13 mouse cellular contexts compared by ENCODE assay signal in the genomic region with DNA sequence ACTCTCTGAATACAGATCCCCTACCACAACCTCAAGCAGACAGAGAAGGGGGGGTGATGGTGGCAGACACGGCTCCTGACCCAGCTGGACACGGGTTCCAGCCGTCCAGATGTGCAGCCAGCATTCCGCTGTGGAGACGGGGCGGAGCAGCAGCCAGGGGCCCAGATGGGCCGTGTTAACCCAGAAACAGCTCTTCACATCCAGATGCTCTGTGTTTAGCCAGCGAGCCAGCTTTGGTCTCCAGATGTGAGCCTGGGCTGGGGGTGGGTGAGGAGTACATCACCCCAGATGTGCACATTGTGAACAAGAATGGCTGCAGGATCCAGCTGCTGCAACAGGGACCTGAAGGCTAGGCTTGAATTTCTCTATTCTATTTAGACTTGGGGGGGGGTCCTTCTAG. TPM values are rescaled to one million over a fixed set of nuclear protein-coding genes. Genes with fewer than 3 reads are reported as not detected.
DNase-seq lines count a peak whose midpoint lies in the region; ATAC-seq lines count a peak whose summit lies in the region.
"Had no signal": no experiment of that assay in that cellular context is flagged by ENCODE, and none has a peak within 500 bp of the region (broad histone marks: within the 10 kb centered on the region; RNA-seq: fewer than 3 reads in every experiment).

No protein-coding gene starts in this region.

- peaks cover 4% of the 10 kb centered on the region; the same call in 1 of the 2 replicates for H3K4me1 ChIP-seq in heart, embryonic 11.5 days (ENCODE audit: control insufficient read depth, insufficient read depth, low read length)
- peaks cover 43% of the 10 kb centered on the region for H3K4me1 ChIP-seq in limb, embryonic 15.5 days
- H3K4me1 ChIP-seq: forebrain, embryonic 12.5 days; liver, embryonic 12.5 days had no signal

- H3K27ac ChIP-seq in heart, embryonic 11.5 days (ENCODE audit: low read depth, low read length), result no peak overlapping the region
- H3K27ac ChIP-seq in limb, embryonic 15.5 days, result peak overlapping the region; percentile 47
- H3K27ac ChIP-seq: forebrain, embryonic 12.5 days; kidney, embryonic 15.5 days; liver, embryonic 12.5 days had no signal

- H3K4me3 ChIP-seq in heart, embryonic 11.5 days (ENCODE audit: low read depth, low read length), result no peak overlapping the region
- no peak overlapping the region for H3K4me3 ChIP-seq in limb, embryonic 15.5 days
- H3K4me3 ChIP-seq: forebrain, embryonic 12.5 days; kidney, embryonic 15.5 days; liver, embryonic 12.5 days had no signal

- H3K27me3 ChIP-seq in heart, embryonic 11.5 days (ENCODE audit: control insufficient read depth, insufficient read depth, low read length), result no peaks in the 10 kb centered on the region
- H3K27me3 ChIP-seq in limb, embryonic 15.5 days, result no peaks in the 10 kb centered on the region
- H3K27me3 ChIP-seq: forebrain, embryonic 12.5 days; kidney, embryonic 15.5 days; liver, embryonic 12.5 days had no signal

- WGBS in heart, embryonic 11.5 days (ENCODE audit: insufficient replicate concordance), result 73% methylated on average over 8 of the region's 8 CpGs
- WGBS in limb, embryonic 15.5 days, result 11% methylated on average over 8 of the region's 8 CpGs

- H3K9ac ChIP-seq in heart, embryonic 11.5 days (ENCODE audit: low read depth, low read length), result no peak overlapping the region
- H3K9ac ChIP-seq in limb, embryonic 15.5 days, result no peak overlapping the region
- H3K9ac ChIP-seq: forebrain, embryonic 12.5 days; kidney, embryonic 15.5 days; liver, embryonic 12.5 days had no signal

- peak; percentile 71 to 85 for DNase-seq in heart, adult 18-20 months
- DNase-seq in MN1 (ENCODE audit: low spot score), result peak; percentile 25
- DNase-seq in gastrocnemius, postnatal 25 days, result peak; percentile 63
- no peak for DNase-seq in layer of hippocampus, adult 18-20 months (ENCODE audit: low spot score in 2 of 2)
- DNase-seq in cerebellum, postnatal 36 days, result no peak
- DNase-seq in spleen, postnatal 36 days (ENCODE audit: low spot score in 2 of 2), result no peak

- H3K4me2 ChIP-seq in heart, embryonic 11.5 days, result no peak overlapping the region
- H3K4me2 ChIP-seq in limb, embryonic 15.5 days, result no peak overlapping the region
- H3K4me2 ChIP-seq: forebrain, embryonic 12.5 days; kidney, embryonic 15.5 days; liver, embryonic 12.5 days had no signal

- H3K9me3 ChIP-seq in heart, embryonic 11.5 days (replicated peaks; ENCODE audit: control insufficient read depth, low read length), result no peaks in the 10 kb centered on the region
- H3K9me3 ChIP-seq in limb, embryonic 15.5 days, result no peaks in the 10 kb centered on the region
- H3K9me3 ChIP-seq: forebrain, embryonic 12.5 days; kidney, embryonic 15.5 days; liver, embryonic 12.5 days had no signal

- no peak for ATAC-seq in heart, embryonic 11.5 days (replicated peaks; ENCODE audit: insufficient number of reproducible peaks, low FRiP score, low TSS enrichment)
- peak; percentile 77 for ATAC-seq in limb, embryonic 15.5 days (ENCODE audit: insufficient number of reproducible peaks, low FRiP score, low TSS enrichment, low read depth)
- ATAC-seq: liver, embryonic 12.5 days had no signal

- no peaks in the 10 kb centered on the region for H3K36me3 ChIP-seq in heart, embryonic 11.5 days (ENCODE audit: control insufficient read depth, insufficient read depth, low read length)
- H3K36me3 ChIP-seq in limb, embryonic 15.5 days, result no peaks in the 10 kb centered on the region
- H3K36me3 ChIP-seq: forebrain, embryonic 12.5 days; kidney, embryonic 15.5 days; liver, embryonic 12.5 days had no signal

RNA-seq across cellular contexts. Expression of a gene that starts 11.2 kb away (rescaled TPM):
- total RNA-seq in heart, adult 18-20 months (2021), result not detected
- not detected in 2 replicates for polyA plus RNA-seq in heart, embryonic 11.5 days (2014; fragmentation: Nextera tagmentation; extraction: Ambion mirVana)
- total RNA-seq in gastrocnemius, postnatal 25 days (2021), result not detected
- polyA plus RNA-seq in limb, embryonic 15.5 days (2015; fragmentation: Nextera tagmentation; extraction: Ambion mirVana), result not detected in 2 replicates
- total RNA-seq in layer of hippocampus, adult 18-20 months (2021), result not detected
- polyA plus RNA-seq: C2C12; forebrain, embryonic 12.5 days; kidney, embryonic 15.5 days; liver, embryonic 12.5 days; small intestine, adult 2 months had no signal

RNA-seq across cellular contexts. Expression of a gene that starts 20.0 kb away (rescaled TPM):
- total RNA-seq in heart, adult 18-20 months (2021), result not detected
- polyA plus RNA-seq in heart, embryonic 11.5 days (2014; fragmentation: Nextera tagmentation; extraction: Ambion mirVana), result 15.0 and 17.1 TPM in 2 replicates
- total RNA-seq in gastrocnemius, postnatal 25 days (2021), result not detected
- polyA plus RNA-seq in limb, embryonic 15.5 days (2015; fragmentation: Nextera tagmentation; extraction: Ambion mirVana), result 0.27 and 1.3 TPM in 2 replicates
- not detected for total RNA-seq in layer of hippocampus, adult 18-20 months (2021)
- polyA plus RNA-seq: C2C12; small intestine, adult 2 months had no signal

RNA-seq across cellular contexts. Expression of a gene that starts 36.9 kb away (rescaled TPM):
- total RNA-seq in heart, adult 18-20 months (2021), result 1 to 10 TPM; 5.7 to 7.2 TPM
- 10.3 and 11.1 TPM in 2 replicates for polyA plus RNA-seq in heart, embryonic 11.5 days (2014; fragmentation: Nextera tagmentation; extraction: Ambion mirVana)
- total RNA-seq in gastrocnemius, postnatal 25 days (2021), result 1 to 10 TPM; 4.0 to 5.2 TPM
- polyA plus RNA-seq in limb, embryonic 15.5 days (2015; fragmentation: Nextera tagmentation; extraction: Ambion mirVana), result 13.9 and 17.0 TPM in 2 replicates
- 1 to 10 TPM; 7.5 to 8.6 TPM for total RNA-seq in layer of hippocampus, adult 18-20 months (2021)

RNA-seq across cellular contexts. Expression of a gene that starts 51.4 kb away (rescaled TPM):
- under 1 TPM in 1 of 2 experiments, not detected in 1; 0.62 TPM for total RNA-seq in heart, adult 18-20 months (2021)
- polyA plus RNA-seq in heart, embryonic 11.5 days (2014; fragmentation: Nextera tagmentation; extraction: Ambion mirVana), result 1.4 and 1.7 TPM in 2 replicates
- total RNA-seq in gastrocnemius, postnatal 25 days (2021), result not detected
- 46.3 and 68.0 TPM in 2 replicates for polyA plus RNA-seq in limb, embryonic 15.5 days (2015; fragmentation: Nextera tagmentation; extraction: Ambion mirVana)
- not detected for total RNA-seq in layer of hippocampus, adult 18-20 months (2021)

Comparison
In these comparisons a context has a peak if more than half of its experiments do, and no peak if none do; other contexts are left out.
1. DNase-seq: peak in heart, adult 18-20 months (2 of 2), MN1 (single experiment) and gastrocnemius, postnatal 25 days (single experiment); none in layer of hippocampus, adult 18-20 months (0 of 2), cerebellum, postnatal 36 days (0 of 2) and spleen, postnatal 36 days (0 of 2).